18 mouse cellular contexts compared by ENCODE assay signal in the genomic region with DNA sequence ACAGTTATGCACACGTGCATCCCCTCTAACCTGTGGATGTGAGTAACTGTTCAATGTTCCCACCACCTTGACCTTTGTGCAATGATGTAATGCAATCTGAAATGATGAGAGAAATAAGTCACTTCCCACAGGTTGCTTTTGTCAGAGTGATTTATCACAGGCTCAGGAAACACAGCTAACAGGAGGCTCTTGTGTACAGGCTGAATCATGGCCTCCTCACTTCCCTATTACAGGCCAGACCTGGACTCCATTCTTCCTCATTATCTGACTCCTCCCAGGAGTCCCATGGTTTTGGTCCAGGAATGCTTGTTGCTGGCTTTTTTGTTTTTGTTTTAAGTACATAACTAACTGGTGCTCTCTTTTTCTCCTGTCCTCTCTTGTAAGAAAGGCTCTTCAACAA.
"Had no signal": no experiment of that assay in that cellular context is flagged by ENCODE, and none has a peak within 500 bp of the region (broad histone marks: within the 10 kb centered on the region; RNA-seq: fewer than 3 reads in every experiment).

No protein-coding gene starts in this region.

- H3K9me3 ChIP-seq: kidney, embryonic 15.5 days; liver, embryonic 13.5 days; midbrain, embryonic 10.5 days; midbrain, embryonic 13.5 days had no signal

- H3K27me3 ChIP-seq: kidney, embryonic 15.5 days; liver, embryonic 13.5 days; midbrain, embryonic 13.5 days had no signal

- H3K36me3 ChIP-seq: kidney, embryonic 15.5 days; liver, embryonic 13.5 days; midbrain, embryonic 10.5 days; midbrain, embryonic 13.5 days had no signal

- H3K4me2 ChIP-seq: kidney, embryonic 15.5 days; liver, embryonic 13.5 days; midbrain, embryonic 13.5 days had no signal

- H3K9ac ChIP-seq: kidney, embryonic 15.5 days; liver, embryonic 13.5 days; midbrain, embryonic 13.5 days had no signal

- H3K4me1 ChIP-seq: liver, embryonic 13.5 days; midbrain, embryonic 13.5 days had no signal

- H3K27ac ChIP-seq: kidney, embryonic 15.5 days; liver, embryonic 13.5 days; midbrain, embryonic 10.5 days; midbrain, embryonic 13.5 days; stomach, postnatal 0 days had no signal

- H3K4me3 ChIP-seq: kidney, embryonic 15.5 days; liver, embryonic 13.5 days; midbrain, embryonic 10.5 days; midbrain, embryonic 13.5 days had no signal

- ATAC-seq: midbrain, embryonic 13.5 days; midbrain, embryonic 16.5 days had no signal

- DNase-seq: kidney, adult 11 months; kidney, adult 8-10 months; kidney, postnatal 10 days; kidney, postnatal 36 days; left cerebral cortex, postnatal 4 days; liver, embryonic 13.5 days; lung, adult 2 months; lung, postnatal 14 days; lung, postnatal 4 days; right cerebral cortex, postnatal 14 days; right cerebral cortex, postnatal 4 days; thymus, adult 2 months; thymus, postnatal 25 days had no signal
